Mouse (Mus musculus) lung, postnatal 0 days (tissue): Measurements from ENCODE around the gene Lgals4. TPM values are rescaled to one million over a fixed set of nuclear protein-coding genes. Genes with fewer than 3 reads are reported as not detected.

Experiments
- ATAC-seq: fragments of 200-750 bp; cut with Nextera tagmentation; 2 replicates; pipeline ENCODE4 v1.8.0; 2017; ENCODE audit warnings: moderate library complexity
- DNase-seq: peaks from one replicate; pipeline ENCODE4 v3.0.0-alpha.2; 2016; ENCODE audit warnings: low spot score
- H3K27ac ChIP-seq: fragments of 300-500 bp; sonication (generic); 2 replicates; pipeline ENCODE4 v1.5.1; 2014; ENCODE audit warnings: antibody characterized with exemption, mild to moderate bottlenecking, low read length, mixed read lengths
- H3K27me3 ChIP-seq: fragments of 300-500 bp; sonication (generic); replicated peaks from 2 replicates; pipeline ENCODE4 v1.6.1; 2014; ENCODE audit warnings: low read length, mixed read lengths; ENCODE audit not compliant: insufficient read depth
- H3K36me3 ChIP-seq: fragments of 300-500 bp; sonication (generic); 2 replicates; pipeline ENCODE4 v1.6.1; 2014; ENCODE audit warnings: low read length, mixed read lengths; ENCODE audit not compliant: insufficient read depth
- H3K4me1 ChIP-seq: fragments of 300-500 bp; sonication (generic); 2 replicates; pipeline ENCODE4 v1.6.1; 2014; ENCODE audit warnings: antibody characterized with exemption, low read depth, low read length, mixed read lengths; ENCODE audit not compliant: insufficient read depth
- H3K4me2 ChIP-seq: fragments of 300-500 bp; sonication (generic); replicated peaks from 2 replicates; pipeline ENCODE4 v1.6.1; 2014; ENCODE audit warnings: low read depth, mild to moderate bottlenecking, low read length, moderate library complexity, mixed read lengths
- H3K4me3 ChIP-seq: fragments of 300-500 bp; sonication (generic); 2 replicates; pipeline ENCODE4 v1.5.1; 2014; ENCODE audit warnings: low read depth, low read length
- H3K9ac ChIP-seq: fragments of 300-500 bp; sonication (generic); replicated peaks from 2 replicates; pipeline ENCODE4 v1.6.1; 2014; ENCODE audit warnings: low read depth, mild to moderate bottlenecking
- H3K9me3 ChIP-seq: fragments of 300-500 bp; sonication (generic); 2 replicates; pipeline ENCODE4 v1.6.1; 2016; ENCODE audit warnings: low read length, mixed read lengths
- CTCF ChIP-seq: IDR thresholded peaks from 2 replicates; pipeline ENCODE4 v1.5.1; 2016; ENCODE audit warnings: antibody characterized with exemption, mild to moderate bottlenecking
- EP300 ChIP-seq: IDR thresholded peaks from 2 replicates; pipeline ENCODE4 v1.6.1; 2016; ENCODE audit warnings: antibody characterized with exemption, mild to moderate bottlenecking, control low read depth
- WGBS: fragments of 180-500 bp; shearing (Covaris S2); extraction: QIAGEN DNeasy Blood & Tissue Kit; methylation state at CpG from one replicate; pipeline ENCODE4 v1.1.7; 2014; 5-methylcytosine and 5-hydroxymethylcytosine counted together
- polyA plus RNA-seq: library from polyadenylated mRNA; unstranded; fragments of >200 nt; fragmentation: Nextera tagmentation; extraction: Ambion mirVana; gene quantifications from 2 replicates; pipeline ENCODE4 v1.2.1, GENCODE M21; 2015

Lgals4 gene
- polyA plus RNA-seq, 1 experiment from 2014 or later: 15.6 TPM

DNA sequence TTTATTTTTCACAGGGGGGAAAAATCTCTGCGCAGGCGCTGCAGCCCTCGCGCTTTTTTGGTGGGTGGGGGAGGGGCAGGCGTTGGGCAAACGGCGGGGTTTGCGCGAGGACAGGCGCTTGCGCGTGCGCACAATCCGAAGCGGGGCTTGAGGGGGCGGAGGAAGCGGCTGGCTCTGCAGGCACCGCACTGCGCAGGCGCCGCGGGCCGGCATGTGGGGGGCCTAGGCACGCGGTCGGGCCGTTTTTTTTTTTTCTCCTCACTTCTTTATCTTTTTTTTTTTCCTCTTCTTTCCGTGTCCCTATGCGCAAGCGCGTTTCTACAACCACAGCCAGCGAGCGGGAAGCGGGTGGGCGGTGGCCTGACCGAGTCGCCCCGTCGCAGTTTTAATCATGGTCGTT lies 22.4 kb upstream of the Lgals4 start:
- peaks cover 20% of the 10 kb centered on the region; the same call in 1 of the 2 replicates for H3K4me1 ChIP-seq
- H3K27ac ChIP-seq: peak overlapping the region; percentile 95
- H3K9me3 ChIP-seq: no peaks in the 10 kb centered on the region
- H3K4me2 ChIP-seq: peak overlapping the region; percentile 76
- under 1% methylated on average over 39 of the region's 40 CpGs for WGBS
- ATAC-seq (peak; percentile 43), DNase-seq (peak; percentile 97)
- H3K4me3 ChIP-seq: peak overlapping the region; percentile 75
- no peak for TF ChIP-seq CTCF
- 0 out of 2 replicates have a peak, but pooled peaks have one; percentile 17 for TF ChIP-seq EP300
- peaks cover 29% of the 10 kb centered on the region for H3K36me3 ChIP-seq
- H3K27me3 ChIP-seq: no peaks in the 10 kb centered on the region
- peak overlapping the region; percentile 77 for H3K9ac ChIP-seq

DNA sequence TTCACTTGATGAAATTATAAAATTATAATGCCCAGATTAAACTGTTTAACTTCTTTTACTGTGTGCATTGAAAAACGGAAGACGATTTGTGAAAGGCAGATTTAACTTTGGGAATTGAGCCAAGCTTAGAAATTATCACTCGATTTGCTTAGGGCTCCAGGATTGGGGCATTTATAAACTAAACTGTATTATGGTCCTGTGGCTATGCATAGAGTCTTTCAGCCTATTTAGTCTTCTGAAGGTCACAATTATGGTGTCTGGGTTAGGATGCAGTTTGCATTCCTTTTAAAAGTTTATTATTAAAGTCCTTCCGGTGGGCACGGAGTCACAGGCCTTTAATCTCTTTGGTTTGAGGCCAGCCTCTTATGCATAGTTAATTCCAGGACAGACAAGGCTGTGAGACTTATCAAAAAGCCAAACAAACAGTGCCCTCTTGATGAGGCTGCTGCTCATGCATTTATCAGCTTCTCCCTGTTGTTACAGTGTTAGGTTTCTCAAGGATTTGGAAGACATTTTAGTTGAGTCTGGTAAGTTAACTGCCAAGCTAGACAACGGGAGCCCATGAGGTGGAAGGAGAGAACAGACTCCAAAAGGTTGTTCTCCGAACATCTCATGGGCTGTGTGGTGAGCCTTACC lies 21.9 kb upstream of the Lgals4 start:
- DNase-seq: peak; percentile 27
- ATAC-seq: no peak
- peaks cover 34% of the 10 kb centered on the region for H3K36me3 ChIP-seq
- H3K4me1 ChIP-seq: peaks cover 20% of the 10 kb centered on the region; the same call in 1 of the 2 replicates
- 2% methylated on average over 7 of the region's 7 CpGs for WGBS
- H3K27me3 ChIP-seq: no peaks in the 10 kb centered on the region
- peak overlapping the region; percentile 76 for H3K4me2 ChIP-seq
- peak overlapping the region; percentile 5 for H3K9ac ChIP-seq
- peak overlapping the region; percentile 95 for H3K27ac ChIP-seq
- no peaks in the 10 kb centered on the region for H3K9me3 ChIP-seq
- H3K4me3 ChIP-seq: peak overlapping the region; percentile 75
- peak; percentile 20; the same call in 1 of the 2 replicates for TF ChIP-seq CTCF
- TF ChIP-seq EP300: 0 out of 2 replicates have a peak, but pooled peaks have one; percentile 3

DNA sequence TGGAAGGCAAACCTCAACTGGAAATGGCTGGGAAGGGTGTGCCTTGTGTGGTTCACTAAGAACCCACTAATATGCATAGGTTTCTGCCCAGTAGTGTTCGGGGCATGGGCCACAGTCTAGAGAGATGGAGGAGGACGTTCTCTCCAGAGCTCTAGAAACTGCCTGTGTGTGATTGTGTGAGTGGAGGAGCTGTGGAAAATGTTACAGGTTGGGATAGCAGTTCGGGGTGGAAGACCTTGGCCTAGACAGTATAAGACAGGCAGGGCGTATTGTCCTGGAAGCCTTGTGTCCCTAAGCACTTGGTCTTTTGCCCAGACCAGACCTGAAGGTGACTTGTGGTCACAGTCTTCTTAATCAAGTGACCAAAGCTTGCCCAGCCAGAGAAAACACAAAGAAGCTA lies 21.2 kb upstream of the Lgals4 start:
- Histone ChIP-seq H3K4me3 (peak overlapping the region; percentile 75), H3K9me3 (no peaks in the 10 kb centered on the region), H3K36me3 (peaks cover 41% of the 10 kb centered on the region), H3K9ac (peak overlapping the region; percentile 5; the same call in 1 of the 2 replicates), H3K4me1 (peaks cover 20% of the 10 kb centered on the region; the same call in 1 of the 2 replicates), H3K4me2 (peak overlapping the region; percentile 76), H3K27me3 (no peaks in the 10 kb centered on the region), H3K27ac (peak overlapping the region; percentile 95)
- ATAC-seq: no peak
- TF ChIP-seq EP300: no peak
- TF ChIP-seq CTCF: no peak
- DNase-seq: no peak
- WGBS: 28% methylated on average over 4 of the region's 4 CpGs

DNA sequence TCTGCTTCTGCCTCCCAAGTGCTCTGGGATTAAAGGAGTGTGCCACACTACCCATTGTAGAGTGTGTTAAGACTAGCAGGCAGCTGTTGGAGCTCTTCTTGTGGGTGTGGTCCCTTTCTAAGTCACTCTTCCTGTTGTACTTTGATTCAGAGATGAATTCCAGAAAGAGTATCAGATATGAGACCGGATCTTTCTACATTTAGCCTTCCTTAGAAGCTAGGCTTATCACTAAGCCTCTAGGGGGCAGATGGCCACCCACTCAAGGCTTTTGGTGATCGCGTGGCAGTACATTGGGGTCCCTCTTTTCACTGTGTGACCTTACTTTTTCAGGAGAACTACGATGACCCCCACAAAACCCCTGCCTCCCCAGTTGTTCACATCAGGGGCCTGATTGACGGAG lies 20.7 kb upstream of the Lgals4 start:
- DNase-seq (peak; percentile 67), ATAC-seq (no peak)
- peak overlapping the region; percentile 95 for H3K27ac ChIP-seq
- H3K9ac ChIP-seq: 0 out of 2 replicates have a peak overlapping the region, but pooled peaks have one; percentile 5
- H3K27me3 ChIP-seq: no peaks in the 10 kb centered on the region
- no peaks in the 10 kb centered on the region for H3K9me3 ChIP-seq
- H3K4me3 ChIP-seq: peak overlapping the region; percentile 75
- TF ChIP-seq EP300 (peak; percentile 57), CTCF (peak; percentile 62)
- H3K4me2 ChIP-seq: peak overlapping the region; percentile 76
- H3K4me1 ChIP-seq: peaks cover 16% of the 10 kb centered on the region; the same call in 1 of the 2 replicates
- peaks cover 46% of the 10 kb centered on the region for H3K36me3 ChIP-seq
- 52% methylated on average over 5 of the region's 5 CpGs for WGBS

DNA sequence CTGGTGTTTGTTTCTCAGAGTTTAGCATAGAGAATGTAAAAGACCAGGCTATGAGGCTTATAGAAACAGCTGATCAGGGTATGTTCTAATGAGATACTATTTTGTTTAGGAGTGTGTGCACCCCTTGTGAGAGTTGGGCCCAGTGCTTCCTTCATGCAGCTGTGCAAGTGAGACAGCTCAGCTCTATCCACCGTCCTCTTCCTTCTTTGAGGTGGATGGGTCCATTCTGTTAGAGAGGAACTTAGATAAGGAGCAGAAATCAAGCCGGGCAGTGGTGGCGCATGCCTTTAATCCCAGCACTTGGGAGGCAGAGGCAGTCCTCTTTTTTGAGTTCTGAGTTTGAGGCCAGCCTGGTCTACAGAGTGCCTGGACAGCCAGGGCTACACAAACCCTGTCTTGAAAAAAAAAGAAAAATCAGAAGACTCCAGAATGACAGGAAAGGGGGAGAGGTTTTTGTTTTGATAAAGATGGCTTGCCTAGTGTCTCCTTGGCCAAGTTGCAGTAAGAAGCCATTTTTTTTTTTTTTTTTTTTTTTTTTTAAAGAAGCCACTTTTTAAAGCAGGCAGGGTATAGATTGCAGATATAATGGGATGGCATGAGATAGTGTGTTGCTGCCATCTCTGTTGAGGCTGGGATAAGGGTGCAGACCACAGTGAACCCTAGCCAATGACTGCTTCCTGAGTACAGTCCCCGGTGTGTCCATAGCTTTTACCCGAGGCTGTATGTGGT lies 19.2 kb upstream of the Lgals4 start:
- Histone ChIP-seq H3K9ac (no peak overlapping the region), H3K27ac (no peak overlapping the region), H3K4me2 (no peak overlapping the region), H3K4me1 (peaks cover 12% of the 10 kb centered on the region; the same call in 1 of the 2 replicates), H3K4me3 (no peak overlapping the region), H3K9me3 (no peaks in the 10 kb centered on the region), H3K27me3 (no peaks in the 10 kb centered on the region), H3K36me3 (peaks cover 53% of the 10 kb centered on the region)
- ATAC-seq (no peak), DNase-seq (no peak)
- 71% methylated on average over 5 of the region's 5 CpGs for WGBS
- TF ChIP-seq CTCF (no peak), EP300 (no peak)

DNA sequence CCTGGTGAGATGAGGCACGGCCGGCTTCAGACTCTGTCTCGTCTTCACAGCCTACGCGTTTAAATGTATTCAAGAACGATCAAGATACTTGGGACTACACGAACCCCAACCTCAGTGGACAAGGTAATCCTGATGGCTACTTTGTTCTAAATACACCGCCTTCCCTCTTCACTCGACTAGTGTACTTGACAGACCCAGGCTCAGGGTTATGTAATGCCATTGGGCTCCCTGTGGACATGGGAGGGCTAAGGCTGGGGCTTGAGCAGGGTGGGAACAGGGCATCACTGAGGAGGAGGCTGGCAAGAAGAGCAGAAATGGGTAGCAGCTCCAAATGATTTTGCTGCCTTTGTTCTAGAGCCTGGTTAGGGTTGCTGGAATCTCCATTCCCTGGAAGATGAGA lies 18.4 kb upstream of the Lgals4 start:
- Histone ChIP-seq H3K27ac (no peak overlapping the region), H3K4me2 (no peak overlapping the region), H3K4me1 (peaks cover 15% of the 10 kb centered on the region; the same call in 1 of the 2 replicates), H3K9me3 (no peaks in the 10 kb centered on the region), H3K4me3 (no peak overlapping the region), H3K9ac (no peak overlapping the region), H3K27me3 (no peaks in the 10 kb centered on the region), H3K36me3 (peaks cover 59% of the 10 kb centered on the region)
- DNase-seq: no peak
- WGBS: 76% methylated on average over 9 of the region's 9 CpGs
- TF ChIP-seq EP300 (no peak), CTCF (no peak)
- no peak for ATAC-seq
